Mouse (Mus musculus) C2C12 (cell line): ENCODE results near the gene Tspan14.

Experiments
- CEBPB ChIP-seq: IDR thresholded peaks from one replicate; pipeline ENCODE4 v1.6.1; 2011; ENCODE audit warnings: low read depth, mild to moderate bottlenecking, control low read depth, moderate library complexity
- CTCF ChIP-seq: IDR thresholded peaks from one replicate; pipeline ENCODE4 v1.5.1; 2011; ENCODE audit not compliant: control insufficient read depth, insufficient read depth, insufficient read length
- MAX ChIP-seq: IDR thresholded peaks from one replicate; pipeline ENCODE4 v1.6.1; 2011; ENCODE audit warnings: mild to moderate bottlenecking, control low read depth
- USF1 ChIP-seq: IDR thresholded peaks from one replicate; pipeline ENCODE4 v1.6.1; 2011; ENCODE audit warnings: low read depth, mild to moderate bottlenecking, control low read depth, moderate library complexity

- TF ChIP-seq CTCF, result no peak
- TF ChIP-seq CEBPB, result no peak
- no peak for TF ChIP-seq USF1
- no peak for TF ChIP-seq MAX
Observed at GRCm38 (mm10) chr14:40874565-40874964, 92.0 kb downstream of the Tspan14 start.
